Mouse (Mus musculus): ENCODE data around the gene Trip12. TPM values are rescaled to one million over a fixed set of nuclear protein-coding genes. Genes with fewer than 3 reads are reported as not detected.

Gene Trip12
- 100 to 1,000 TPM; 248 to 284 TPM for total RNA-seq (2021)
- long read RNA-seq, experiment 1, full-length matches to known transcripts = 4 of 27 reads
- long read RNA-seq, experiment 1, partial matches to known transcripts = 16 of 27 reads
- long read RNA-seq, experiment 1, other reads (novel, unspliced or antisense) = 7 of 27 reads
- long read RNA-seq, experiment 2, partial matches to known transcripts = 22 of 42 reads
- long read RNA-seq, experiment 2, other reads (novel, unspliced or antisense) = 19 of 42 reads

DNA sequence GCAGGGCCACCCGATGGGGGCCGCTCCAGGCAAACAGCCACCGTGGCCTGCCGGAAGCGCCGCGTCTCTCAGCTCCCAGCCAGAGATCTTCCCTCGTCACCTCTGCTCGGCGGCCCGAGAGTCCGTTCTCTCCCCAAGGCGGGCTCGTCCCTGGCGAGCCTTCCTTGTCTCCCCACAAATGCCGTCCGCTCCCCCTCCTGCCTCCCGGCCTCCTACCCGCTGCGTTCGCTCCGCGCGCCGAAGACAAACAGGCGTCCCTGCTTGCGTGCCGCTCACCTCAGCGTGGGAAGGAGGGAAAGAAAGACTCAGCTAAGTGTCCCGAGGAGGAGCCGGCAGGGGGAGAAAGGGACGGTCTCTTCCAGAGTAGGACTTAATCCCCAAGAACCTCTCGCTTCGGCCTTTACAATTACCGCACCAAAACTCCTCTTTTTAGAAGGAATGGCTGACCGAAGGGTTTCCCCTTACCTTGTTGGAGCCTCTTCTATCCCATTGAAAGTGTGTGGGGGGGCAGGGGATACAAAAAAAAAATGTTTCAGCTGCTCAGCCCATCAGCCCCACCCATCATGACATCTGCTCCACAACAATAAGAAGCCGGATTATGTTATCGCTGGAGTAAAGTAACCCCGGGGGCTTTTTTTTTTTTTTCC is at the start of gene Trip12:
TSS of gene Trip12 (minus strand) at position 499 of the 647 bp plus-strand sequence.
- no peak for DNase-seq (ENCODE audit: low spot score in 2 of 2)

GRCm38 (mm10) chr1:84890005-84890393 is 49.7 kb upstream of the Trip12 start:
- no peak for DNase-seq (ENCODE audit: low spot score in 2 of 2)

DNA sequence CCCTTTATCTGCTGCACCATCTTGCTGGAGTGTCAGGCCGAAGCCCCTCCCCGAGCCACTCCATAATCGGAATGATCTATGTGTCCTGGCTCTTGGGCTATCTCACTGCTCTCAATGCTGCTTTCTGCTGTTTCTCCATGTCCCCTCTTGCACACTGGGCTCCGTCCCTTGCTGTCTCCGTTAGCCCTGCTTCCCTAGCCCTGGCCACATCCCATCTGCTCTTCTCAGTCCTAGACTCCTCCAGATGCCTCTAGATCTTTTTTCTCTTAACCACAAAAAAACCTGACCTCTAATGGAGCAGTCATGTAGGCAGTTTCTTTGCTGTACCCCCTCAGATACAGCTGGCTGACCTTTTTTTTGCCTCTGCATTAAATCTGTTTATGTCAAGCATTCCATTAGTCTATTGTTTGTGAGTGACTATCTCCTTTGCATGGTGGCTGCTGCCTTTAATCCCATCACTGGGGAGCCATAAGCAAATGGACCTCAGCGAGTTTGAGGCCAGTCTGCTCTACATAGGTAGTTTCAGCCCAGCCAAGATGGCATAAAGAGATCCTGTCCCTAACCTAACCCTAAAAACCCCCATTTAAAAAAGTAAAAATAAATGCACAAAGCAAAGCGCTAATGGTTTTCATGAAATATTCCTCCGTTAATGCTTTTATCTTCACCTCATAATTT is 49.2 kb upstream of the Trip12 start:
- DNase-seq (ENCODE audit: low spot score in 2 of 2) = no peak

DNA sequence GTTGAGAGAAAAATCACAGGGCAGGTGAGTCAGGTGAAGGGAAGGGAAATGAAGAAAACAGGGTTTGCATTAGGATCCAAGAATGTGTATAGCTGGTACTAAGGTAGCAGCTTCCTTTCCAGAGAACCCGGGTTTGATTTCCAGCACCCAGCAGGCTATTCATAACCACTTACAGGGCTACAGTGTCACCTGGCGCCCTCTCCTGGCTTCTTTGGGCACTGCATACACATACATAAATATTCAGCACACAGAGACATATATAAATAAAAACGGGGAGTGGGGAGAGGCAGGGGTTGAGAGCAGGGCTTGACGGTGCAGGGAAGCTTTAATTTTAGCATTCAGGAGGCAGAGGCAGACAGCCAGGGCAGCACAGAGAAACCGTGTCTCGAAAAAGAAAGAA is 45.6 kb upstream of the Trip12 start:
- DNase-seq (ENCODE audit: low spot score in 2 of 2) = no peak

- DNase-seq (ENCODE audit: low spot score in 2 of 2) = no peak
These were observed 44.9 kb upstream of the Trip12 start for GRCm38 (mm10) chr1:84885174-84885573.

DNA sequence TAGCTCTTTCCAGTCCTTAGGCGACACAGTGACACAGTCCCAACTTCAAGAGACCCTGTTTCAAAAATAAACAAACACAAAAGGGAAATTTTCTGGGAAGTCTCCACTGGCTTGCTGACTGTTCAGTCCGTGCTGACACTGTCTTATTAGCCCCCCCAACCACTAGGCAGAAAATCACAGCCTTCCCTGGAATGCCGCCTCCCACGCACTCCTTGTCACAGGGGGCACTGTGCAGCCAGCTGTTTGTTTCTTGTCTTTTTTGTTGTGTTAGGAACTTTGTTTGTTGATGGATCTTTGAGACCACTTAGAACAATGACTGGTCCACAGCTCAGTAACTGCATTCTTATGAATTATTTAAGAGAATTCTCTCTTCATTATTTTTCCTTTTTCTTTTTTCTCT is 43.6 kb upstream of the Trip12 start:
- DNase-seq (ENCODE audit: low spot score in 2 of 2) = no peak

GRCm38 (mm10) chr1:84882937-84883336 is 42.6 kb upstream of the Trip12 start:
- DNase-seq (ENCODE audit: low spot score in 2 of 2) = no peak

DNA sequence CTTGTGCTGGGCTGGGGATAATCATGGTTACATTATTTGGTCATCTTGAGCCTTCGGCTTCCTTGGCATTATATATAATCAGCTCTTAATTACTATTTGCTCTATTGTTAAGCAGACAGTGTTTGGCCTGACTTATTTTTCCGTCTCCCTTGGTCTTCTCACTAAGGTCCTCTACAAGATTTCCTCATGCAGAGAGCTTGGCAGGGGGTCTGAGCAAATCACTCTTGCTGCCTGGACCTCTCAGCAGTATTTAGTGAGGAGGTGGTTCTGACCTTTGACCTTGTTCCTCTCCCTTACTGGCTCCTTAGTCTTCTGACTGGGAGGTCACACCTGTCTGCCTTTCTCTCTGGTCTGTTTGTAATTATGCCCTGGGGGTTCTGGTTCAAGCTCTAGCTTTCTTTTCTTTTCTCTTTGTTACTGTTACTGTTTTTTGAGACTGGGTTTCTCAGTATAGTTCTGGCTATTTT is 41.8 kb upstream of the Trip12 start:
- no peak for DNase-seq (ENCODE audit: low spot score in 2 of 2)

GRCm38 (mm10) chr1:84881248-84882065 is 41.1 kb upstream of the Trip12 start:
- peak in 1 of 2 experiments; percentile 9 for DNase-seq (ENCODE audit: low spot score in 2 of 2)

- no peak for DNase-seq (ENCODE audit: low spot score in 2 of 2)
These were observed 39.3 kb upstream of the Trip12 start for GRCm38 (mm10) chr1:84879571-84880120.

DNA sequence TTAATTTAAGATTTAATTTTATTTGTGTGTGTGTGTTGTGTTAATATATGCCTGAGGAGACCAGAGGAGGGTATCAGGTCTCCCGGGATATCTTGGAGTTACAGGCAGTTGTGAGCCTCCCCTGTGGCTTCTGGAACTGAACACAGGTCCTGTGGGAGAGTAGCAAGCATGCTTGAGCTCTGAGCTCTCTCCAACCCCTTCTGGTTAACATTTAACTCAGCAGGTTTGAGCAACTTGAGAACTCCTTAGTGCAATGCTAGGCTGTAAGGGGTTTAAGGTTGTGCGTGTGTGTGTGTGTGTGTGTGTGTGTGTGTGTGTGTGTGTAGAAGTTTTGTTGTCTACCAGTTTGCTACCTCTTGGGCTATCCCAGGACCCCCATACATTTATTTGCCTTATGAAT is 37.3 kb upstream of the Trip12 start:
- no peak for DNase-seq (ENCODE audit: low spot score in 2 of 2)

- no peak for DNase-seq (ENCODE audit: low spot score in 2 of 2)
These were observed 32.6 kb upstream of the Trip12 start for GRCm38 (mm10) chr1:84872939-84873338.

DNA sequence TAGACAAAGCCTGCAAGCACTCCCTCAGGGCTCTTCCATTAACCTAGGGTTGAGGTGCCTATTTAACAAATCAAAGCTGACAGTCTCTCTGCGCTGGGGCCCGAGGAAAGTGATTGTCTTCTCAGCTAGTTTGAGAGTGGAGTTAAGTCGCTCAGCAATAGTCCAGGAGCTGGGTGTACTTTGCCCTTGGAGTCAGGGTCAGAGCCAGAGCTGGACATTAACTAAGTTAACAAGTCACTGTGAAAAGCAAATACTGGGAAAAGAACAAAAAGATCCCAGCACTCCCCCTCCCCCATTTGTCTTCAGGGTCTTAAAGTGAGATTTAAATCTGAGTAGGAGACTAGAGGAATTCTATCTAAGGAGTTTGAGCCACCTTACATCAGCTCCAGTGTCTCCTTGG is 31.8 kb upstream of the Trip12 start:
- DNase-seq (ENCODE audit: low spot score in 2 of 2) = no peak

DNA sequence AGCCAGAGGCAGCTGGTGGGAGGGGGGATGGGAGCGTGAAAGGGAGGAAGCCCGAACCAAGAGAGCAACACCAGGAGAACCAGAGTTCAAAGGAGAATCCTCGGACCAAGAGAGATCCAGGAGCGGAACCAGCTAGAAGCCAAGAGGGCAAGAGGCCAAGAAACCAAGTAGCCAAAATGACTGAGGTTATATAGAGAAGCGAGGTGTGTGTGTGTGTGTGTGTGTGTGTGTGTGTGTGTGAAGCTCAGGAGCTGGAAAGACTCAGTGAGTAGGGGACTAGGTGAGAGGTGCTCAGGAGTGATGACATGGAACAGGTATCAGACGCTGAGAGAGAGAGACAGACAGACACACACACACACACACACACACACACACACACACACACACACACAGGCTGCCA is 30.8 kb upstream of the Trip12 start:
- DNase-seq (ENCODE audit: low spot score in 2 of 2) = no peak

GRCm38 (mm10) chr1:84869498-84869897 is 29.2 kb upstream of the Trip12 start:
- DNase-seq (ENCODE audit: low spot score in 2 of 2) = no peak

- DNase-seq (ENCODE audit: low spot score in 2 of 2) = no peak
These were observed 28.5 kb upstream of the Trip12 start for GRCm38 (mm10) chr1:84868841-84869240.

- no peak for DNase-seq (ENCODE audit: low spot score in 2 of 2)
These were observed 28.0 kb upstream of the Trip12 start for GRCm38 (mm10) chr1:84868311-84868710.

- no peak for DNase-seq (ENCODE audit: low spot score in 2 of 2)
These were observed 26.5 kb upstream of the Trip12 start for GRCm38 (mm10) chr1:84866706-84867230.

DNA sequence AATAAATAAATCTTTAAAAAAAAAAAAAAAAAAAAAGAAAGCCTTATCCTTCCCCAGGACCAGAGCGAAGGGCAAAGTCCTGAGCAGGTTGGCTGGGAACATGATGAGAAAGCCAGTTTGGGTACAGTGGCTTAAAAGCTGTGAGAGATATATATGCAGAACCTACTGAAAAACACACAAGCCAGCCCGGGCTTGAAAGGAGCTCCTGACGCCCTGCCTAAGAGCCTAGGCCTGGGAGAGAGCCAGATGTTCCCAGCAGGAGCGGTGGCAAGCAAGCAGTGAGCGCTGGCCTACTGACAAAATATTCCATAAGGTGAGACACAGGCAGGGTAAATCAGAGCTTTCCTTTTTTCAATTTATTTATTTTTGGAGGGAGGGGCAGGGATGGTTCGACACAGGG is 25.9 kb upstream of the Trip12 start:
- no peak for DNase-seq (ENCODE audit: low spot score in 2 of 2)

GRCm38 (mm10) chr1:84864645-84865044 is 24.3 kb upstream of the Trip12 start:
- no peak for DNase-seq (ENCODE audit: low spot score in 2 of 2)

- no peak for DNase-seq (ENCODE audit: low spot score in 2 of 2)
These were observed 20.9 kb upstream of the Trip12 start for GRCm38 (mm10) chr1:84861255-84861630.

Data from adrenal gland, postnatal 4 days (tissue).